In genomic region chr3:54580339-54580738, GRCm38 (mm10) we compare ENCODE assay signal across 25 mouse cellular contexts.
DNase-seq lines count a peak whose midpoint lies in the region; ATAC-seq and TF ChIP-seq lines count a peak whose summit lies in the region.
"Had no signal": no experiment of that assay in that cellular context is flagged by ENCODE, and none has a peak within 500 bp of the region (broad histone marks: within the 10 kb centered on the region; RNA-seq: fewer than 3 reads in every experiment).

No protein-coding gene starts in this region.

- 91% methylated on average over 6 of the region's 6 CpGs for WGBS in hindbrain, embryonic 16.5 days

- intact Hi-C loops in heart, postnatal 25 days (cut with DNase I) = no loop called here

- H3K9me3 ChIP-seq in hindbrain, embryonic 16.5 days (ENCODE audit: control insufficient read depth, low read length) = peaks cover 5% of the 10 kb centered on the region; the same call in 1 of the 2 replicates
- H3K9me3 ChIP-seq: forebrain, embryonic 12.5 days; limb, embryonic 10.5 days had no signal

- no peak overlapping the region for H3K27ac ChIP-seq in testis, adult 2 months (ENCODE audit: control insufficient read depth, insufficient read depth, low read depth, low read length)
- H3K27ac ChIP-seq in hindbrain, embryonic 16.5 days (ENCODE audit: low read depth, low read length) = no peak overlapping the region
- H3K27ac ChIP-seq: embryonic facial prominence, embryonic 13.5 days; forebrain, embryonic 12.5 days; limb, embryonic 10.5 days had no signal

- no peak overlapping the region for H3K4me3 ChIP-seq in testis, adult 2 months (ENCODE audit: control insufficient read depth, low read depth, low read length)
- no peak overlapping the region for H3K4me3 ChIP-seq in hindbrain, embryonic 16.5 days (ENCODE audit: low read length)
- H3K4me3 ChIP-seq: embryonic facial prominence, embryonic 13.5 days; erythroblast, embryonic 14.5 days; forebrain, embryonic 12.5 days; limb, embryonic 10.5 days had no signal

- DNase-seq in heart, adult 11 months = peak; percentile 51
- DNase-seq in heart, postnatal 25 days (ENCODE audit: low spot score) = no peak
- no peak for DNase-seq in testis, postnatal 14 days (ENCODE audit: low spot score)
- peak; percentile 40 for DNase-seq in ZHBTc4 (ENCODE audit: low read depth, low spot score)
- DNase-seq in frontal cortex, adult 2 months (ENCODE audit: extremely low spot score in 1 of 2, low spot score in 1 of 2) = no peak
- DNase-seq: adrenal gland, adult 2 months; cerebellum, adult 2 months; cerebellum, postnatal 36 days; embryo, embryonic 11 days; kidney, adult 8-10 months; kidney, postnatal 10 days; liver; lung, postnatal 10 days; right cerebral cortex, adult 18-20 months; thymus, adult 18-20 months had no signal

- H3K27me3 ChIP-seq in testis, adult 2 months (ENCODE audit: control insufficient read depth, insufficient read depth, low read length) = no peaks in the 10 kb centered on the region
- H3K27me3 ChIP-seq in hindbrain, embryonic 16.5 days (replicated peaks; ENCODE audit: control insufficient read depth, insufficient read depth, low read length) = no peaks in the 10 kb centered on the region
- H3K27me3 ChIP-seq: CH12.LX; embryonic facial prominence, embryonic 13.5 days; forebrain, embryonic 12.5 days had no signal

- H3K4me2 ChIP-seq in hindbrain, embryonic 16.5 days (ENCODE audit: low read length) = no peak overlapping the region
- H3K4me2 ChIP-seq: embryonic facial prominence, embryonic 13.5 days; forebrain, embryonic 12.5 days; heart, embryonic 11.5 days; midbrain, embryonic 11.5 days had no signal

- no peak for TF ChIP-seq POLR2A in testis, adult 2 months (IDR thresholded peaks at IDR 0.05; ENCODE audit: control insufficient read depth, low read depth, low read length)

- no peaks in the 10 kb centered on the region for H3K4me1 ChIP-seq in testis, adult 2 months (ENCODE audit: control insufficient read depth, insufficient read depth, low read length)
- no peaks in the 10 kb centered on the region for H3K4me1 ChIP-seq in hindbrain, embryonic 16.5 days (ENCODE audit: control insufficient read depth, insufficient read depth, low read depth, low read length)
- H3K4me1 ChIP-seq: embryonic facial prominence, embryonic 13.5 days; forebrain, embryonic 12.5 days; limb, embryonic 10.5 days had no signal

- TF ChIP-seq CTCF in testis, adult 2 months (IDR thresholded peaks at IDR 0.05; ENCODE audit: control insufficient read depth, insufficient read depth, insufficient replicate concordance, low read depth, low read length) = peak; percentile 76; the same call in 1 of the 2 replicates

- H3K36me3 ChIP-seq in testis, adult 2 months (ENCODE audit: control insufficient read depth, insufficient read depth, low read length) = no peaks in the 10 kb centered on the region
- no peaks in the 10 kb centered on the region for H3K36me3 ChIP-seq in hindbrain, embryonic 16.5 days (ENCODE audit: control insufficient read depth, insufficient read depth, low read length)
- H3K36me3 ChIP-seq: embryonic facial prominence, embryonic 13.5 days; forebrain, embryonic 12.5 days; limb, embryonic 10.5 days had no signal

- H3K9ac ChIP-seq in hindbrain, embryonic 16.5 days (ENCODE audit: low read depth, low read length) = no peak overlapping the region
- H3K9ac ChIP-seq: embryonic facial prominence, embryonic 13.5 days; forebrain, embryonic 12.5 days had no signal

- ATAC-seq in hindbrain, embryonic 16.5 days = no peak
- ATAC-seq: inflammation-experienced regulatory T-cells, adult 6 months had no signal

Comparison
In these comparisons a context has a peak if more than half of its experiments do, and no peak if none do; other contexts are left out.
1. DNase-seq: peak in heart, adult 11 months (single experiment) and ZHBTc4 (single experiment); none in heart, postnatal 25 days (single experiment), testis, postnatal 14 days (single experiment) and frontal cortex, adult 2 months (0 of 2).